Mouse (Mus musculus): ENCODE results near the gene Vpreb2.

Gene Vpreb2

GRCm38 (mm10) chr16:17980128-17980527, at the start of gene Vpreb2:
Gene Vpreb2 (plus strand): TSS chr16:17980428.
- 73% methylated on average over 1 of the region's 1 CpGs for WGBS

GRCm38 (mm10) chr16:17931906-17932460, 48.2 kb upstream of the Vpreb2 start:
- WGBS: 55% methylated on average over 5 of the region's 5 CpGs

- WGBS: 80% methylated on average over 9 of the region's 9 CpGs
Measured at GRCm38 (mm10) chr16:17933594-17934444, 46.4 kb upstream of the Vpreb2 start.

GRCm38 (mm10) chr16:17934445-17934910, 45.8 kb upstream of the Vpreb2 start:
- WGBS: 64% methylated on average over 3 of the region's 3 CpGs

GRCm38 (mm10) chr16:17936776-17937175, 43.5 kb upstream of the Vpreb2 start:
- WGBS: 81% methylated on average over 10 of the region's 10 CpGs

GRCm38 (mm10) chr16:17938187-17938586, 42.0 kb upstream of the Vpreb2 start:
- WGBS: 80% methylated on average over 7 of the region's 7 CpGs

GRCm38 (mm10) chr16:17938821-17939220, 41.4 kb upstream of the Vpreb2 start:
- 23% methylated on average over 7 of the region's 7 CpGs for WGBS

- WGBS: 35% methylated on average over 9 of the region's 9 CpGs
Measured at GRCm38 (mm10) chr16:17939255-17939751, 40.9 kb upstream of the Vpreb2 start.

- 63% methylated on average over 8 of the region's 8 CpGs for WGBS
Measured at GRCm38 (mm10) chr16:17943466-17943865, 36.8 kb upstream of the Vpreb2 start.

GRCm38 (mm10) chr16:17945081-17945831, 35.0 kb upstream of the Vpreb2 start:
- WGBS: 60% methylated on average over 7 of the region's 7 CpGs

GRCm38 (mm10) chr16:17949421-17949877, 30.8 kb upstream of the Vpreb2 start:
- 35% methylated on average over 2 of the region's 2 CpGs for WGBS

- WGBS: 54% methylated on average over 4 of the region's 4 CpGs
Measured at GRCm38 (mm10) chr16:17950068-17950467, 30.2 kb upstream of the Vpreb2 start.

GRCm38 (mm10) chr16:17951618-17952017, 28.6 kb upstream of the Vpreb2 start:
- 90% methylated on average over 3 of the region's 4 CpGs for WGBS

GRCm38 (mm10) chr16:17956052-17956638, 24.1 kb upstream of the Vpreb2 start:
- WGBS: 96% methylated on average over 17 of the region's 17 CpGs

- WGBS: 90% methylated on average over 7 of the region's 7 CpGs
Measured at GRCm38 (mm10) chr16:17962091-17962490, 18.1 kb upstream of the Vpreb2 start.

GRCm38 (mm10) chr16:17971853-17972252, 8.4 kb upstream of the Vpreb2 start:
- WGBS: 82% methylated on average over 5 of the region's 5 CpGs

- 75% methylated on average over 7 of the region's 7 CpGs for WGBS
Measured at GRCm38 (mm10) chr16:17977840-17978239, 2.4 kb upstream of the Vpreb2 start.

GRCm38 (mm10) chr16:17983201-17983600, 3.0 kb downstream of the Vpreb2 start:
- WGBS: 92% methylated on average over 2 of the region's 2 CpGs

- 72% methylated on average over 5 of the region's 5 CpGs for WGBS
Measured at GRCm38 (mm10) chr16:17984231-17984630, 4.0 kb downstream of the Vpreb2 start.

- 79% methylated on average over 5 of the region's 5 CpGs for WGBS
Measured at GRCm38 (mm10) chr16:17985078-17985477, 4.8 kb downstream of the Vpreb2 start.

GRCm38 (mm10) chr16:17986456-17987132, 6.4 kb downstream of the Vpreb2 start:
- WGBS: 28% methylated on average over 10 of the region's 10 CpGs

All from cerebral cortex, adult 2 months (tissue).